Mouse (Mus musculus): Measurements from ENCODE around the gene Zfhx3.

DNA sequence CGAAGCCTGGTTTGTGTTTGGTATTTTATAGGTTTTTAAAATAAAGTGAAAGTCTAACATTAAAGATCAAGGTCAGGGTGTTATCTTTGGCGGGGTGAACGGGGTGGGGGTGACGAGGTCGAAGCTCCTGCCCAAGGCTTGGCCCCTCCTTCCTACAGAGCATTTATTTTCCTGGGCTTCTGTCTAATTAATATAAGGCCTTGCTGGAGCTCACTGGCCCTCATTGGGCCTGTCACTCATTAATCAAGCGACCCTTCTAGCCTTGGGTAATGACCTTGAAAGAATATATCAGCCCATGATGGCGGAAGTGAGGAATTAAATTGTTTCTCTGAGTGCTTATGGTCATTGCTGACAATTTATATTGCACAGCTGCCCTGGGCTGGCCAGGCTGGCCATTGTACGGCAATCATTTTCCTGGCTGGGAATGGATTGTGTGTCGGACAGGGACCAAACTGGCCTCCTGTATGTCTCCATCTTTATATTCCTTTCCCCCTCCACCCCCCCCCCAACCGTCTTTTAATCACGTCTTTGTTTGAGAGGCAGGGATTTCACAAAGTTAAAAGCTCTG, 322.2 kb downstream of the Zfhx3 start:
- TF ChIP-seq POLR2A (IDR thresholded peaks at IDR 0.05; ENCODE audit: borderline replicate concordance, control insufficient read depth, low read depth, low read length) = no peak
- no peak for TF ChIP-seq CTCF (IDR thresholded peaks at IDR 0.05; ENCODE audit: control insufficient read depth, insufficient read depth, low read length)
